In the genomic region with DNA sequence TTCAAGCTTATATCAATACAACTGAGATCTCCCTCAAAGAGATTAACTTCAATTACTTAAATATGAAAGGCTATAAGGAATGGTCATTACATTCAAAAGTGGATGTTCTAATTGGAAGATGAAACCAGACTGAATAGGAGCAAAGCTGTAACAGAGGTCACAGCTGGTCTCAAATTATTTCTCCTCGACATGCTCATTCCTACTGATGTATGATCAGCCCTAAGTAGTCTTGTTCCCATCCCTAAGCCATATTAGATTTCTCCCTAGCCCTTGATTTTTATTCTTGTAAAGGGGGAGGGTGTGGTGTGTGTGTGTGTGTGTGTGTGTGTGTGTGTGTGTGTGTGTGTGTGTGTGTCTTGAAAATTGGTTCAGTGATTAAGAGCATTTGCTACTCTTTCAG, we compare ENCODE assay signal across 19 mouse cellular contexts.
DNase-seq lines count a peak whose midpoint lies in the region; ATAC-seq and TF ChIP-seq lines count a peak whose summit lies in the region.
"Had no signal": no experiment of that assay in that cellular context is flagged by ENCODE, and none has a peak within 500 bp of the region (broad histone marks: within the 10 kb centered on the region; RNA-seq: fewer than 3 reads in every experiment).

No protein-coding gene starts in this region.

- H3K4me3 ChIP-seq in intestine, embryonic 14.5 days (ENCODE audit: low read depth, low read length): no peak overlapping the region
- H3K4me3 ChIP-seq in intestine, postnatal 0 days (ENCODE audit: low read depth, low read length): no peak overlapping the region
- H3K4me3 ChIP-seq in midbrain, embryonic 11.5 days (ENCODE audit: low read depth, low read length): no peak overlapping the region
- H3K4me3 ChIP-seq in midbrain, embryonic 15.5 days: no peak overlapping the region
- no peak overlapping the region for H3K4me3 ChIP-seq in neural tube, embryonic 14.5 days (ENCODE audit: low read depth, low read length)
- H3K4me3 ChIP-seq: embryonic facial prominence, embryonic 13.5 days; forebrain, embryonic 15.5 days; heart, embryonic 10.5 days; hindbrain, embryonic 12.5 days had no signal

- no peaks in the 10 kb centered on the region for H3K27me3 ChIP-seq in intestine, embryonic 14.5 days (replicated peaks; ENCODE audit: control insufficient read depth, insufficient read depth, low read length)
- no peaks in the 10 kb centered on the region for H3K27me3 ChIP-seq in intestine, postnatal 0 days (replicated peaks; ENCODE audit: control insufficient read depth, insufficient read depth, low read length)
- H3K27me3 ChIP-seq in midbrain, embryonic 11.5 days (ENCODE audit: control insufficient read depth, insufficient read depth, low read length): no peaks in the 10 kb centered on the region
- H3K27me3 ChIP-seq in midbrain, embryonic 15.5 days (replicated peaks): no peaks in the 10 kb centered on the region
- H3K27me3 ChIP-seq in neural tube, embryonic 14.5 days (ENCODE audit: control insufficient read depth, insufficient read depth, low read length): no peaks in the 10 kb centered on the region
- H3K27me3 ChIP-seq: embryonic facial prominence, embryonic 13.5 days; forebrain, embryonic 15.5 days; hindbrain, embryonic 12.5 days had no signal

- 63% methylated on average over 1 of the region's 1 CpGs for WGBS in intestine, embryonic 14.5 days
- WGBS in intestine, postnatal 0 days: 79% methylated on average over 1 of the region's 1 CpGs
- WGBS in midbrain, embryonic 11.5 days: 48% methylated on average over 1 of the region's 1 CpGs
- 23% methylated on average over 1 of the region's 1 CpGs for WGBS in midbrain, embryonic 15.5 days
- 50% methylated on average over 1 of the region's 1 CpGs for WGBS in neural tube, embryonic 14.5 days

- H3K36me3 ChIP-seq in intestine, embryonic 14.5 days (ENCODE audit: control insufficient read depth, insufficient read depth, low read length): no peaks in the 10 kb centered on the region
- H3K36me3 ChIP-seq in intestine, postnatal 0 days (ENCODE audit: control insufficient read depth, insufficient read depth): no peaks in the 10 kb centered on the region
- H3K36me3 ChIP-seq in midbrain, embryonic 11.5 days (ENCODE audit: control insufficient read depth, insufficient read depth, low read length): no peaks in the 10 kb centered on the region
- H3K36me3 ChIP-seq in midbrain, embryonic 15.5 days (replicated peaks): no peaks in the 10 kb centered on the region
- H3K36me3 ChIP-seq in neural tube, embryonic 14.5 days (ENCODE audit: control insufficient read depth, insufficient read depth, low read length): no peaks in the 10 kb centered on the region
- H3K36me3 ChIP-seq: embryonic facial prominence, embryonic 13.5 days; forebrain, embryonic 15.5 days; heart, embryonic 10.5 days; hindbrain, embryonic 12.5 days had no signal

- H3K9ac ChIP-seq in intestine, embryonic 14.5 days (ENCODE audit: low read length): no peak overlapping the region
- H3K9ac ChIP-seq in intestine, postnatal 0 days (ENCODE audit: low read depth, low read length): no peak overlapping the region
- no peak overlapping the region for H3K9ac ChIP-seq in midbrain, embryonic 11.5 days (ENCODE audit: low read length)
- no peak overlapping the region for H3K9ac ChIP-seq in midbrain, embryonic 15.5 days
- H3K9ac ChIP-seq in neural tube, embryonic 14.5 days (replicated peaks; ENCODE audit: low read depth, low read length): no peak overlapping the region
- H3K9ac ChIP-seq: embryonic facial prominence, embryonic 13.5 days; forebrain, embryonic 15.5 days; hindbrain, embryonic 12.5 days had no signal

- no peak for TF ChIP-seq CTCF in intestine, postnatal 0 days (IDR thresholded peaks at IDR 0.05; ENCODE audit: low read depth)

- H3K4me2 ChIP-seq in intestine, embryonic 14.5 days (ENCODE audit: low read length): no peak overlapping the region
- no peak overlapping the region for H3K4me2 ChIP-seq in intestine, postnatal 0 days (replicated peaks; ENCODE audit: low read depth)
- H3K4me2 ChIP-seq in midbrain, embryonic 11.5 days: no peak overlapping the region
- H3K4me2 ChIP-seq in midbrain, embryonic 15.5 days: no peak overlapping the region
- H3K4me2 ChIP-seq in neural tube, embryonic 14.5 days (ENCODE audit: low read depth, low read length): no peak overlapping the region
- H3K4me2 ChIP-seq: embryonic facial prominence, embryonic 13.5 days; forebrain, embryonic 15.5 days; hindbrain, embryonic 12.5 days had no signal

- 0 out of 2 replicates have a peak, but pooled peaks have one; percentile 40 for ATAC-seq in intestine, embryonic 14.5 days (replicated peaks; ENCODE audit: low FRiP score, low TSS enrichment, low read depth)
- ATAC-seq in intestine, postnatal 0 days: no peak
- ATAC-seq in midbrain, embryonic 11.5 days (ENCODE audit: low FRiP score): 0 out of 2 replicates have a peak, but pooled peaks have one; percentile 50
- no peak for ATAC-seq in midbrain, embryonic 15.5 days (replicated peaks)
- peak; percentile 67; the same call in 1 of the 2 replicates for ATAC-seq in neural tube, embryonic 14.5 days (ENCODE audit: low read depth)
- ATAC-seq: forebrain, embryonic 15.5 days had no signal

- H3K9me3 ChIP-seq in intestine, embryonic 14.5 days (ENCODE audit: control insufficient read depth, low read length): no peaks in the 10 kb centered on the region
- no peaks in the 10 kb centered on the region for H3K9me3 ChIP-seq in intestine, postnatal 0 days (ENCODE audit: control insufficient read depth)
- H3K9me3 ChIP-seq in midbrain, embryonic 11.5 days (ENCODE audit: control insufficient read depth, low read length): no peaks in the 10 kb centered on the region
- H3K9me3 ChIP-seq in midbrain, embryonic 15.5 days: no peaks in the 10 kb centered on the region
- no peaks in the 10 kb centered on the region for H3K9me3 ChIP-seq in neural tube, embryonic 14.5 days (ENCODE audit: control insufficient read depth, low read length)
- H3K9me3 ChIP-seq: embryonic facial prominence, embryonic 13.5 days; forebrain, embryonic 15.5 days; heart, embryonic 10.5 days; hindbrain, embryonic 12.5 days had no signal

- no peaks in the 10 kb centered on the region for H3K4me1 ChIP-seq in intestine, embryonic 14.5 days (replicated peaks; ENCODE audit: control insufficient read depth, insufficient read depth, low read length)
- no peaks in the 10 kb centered on the region for H3K4me1 ChIP-seq in intestine, postnatal 0 days (replicated peaks; ENCODE audit: control insufficient read depth, insufficient read depth, low read length)
- H3K4me1 ChIP-seq in midbrain, embryonic 11.5 days (ENCODE audit: control insufficient read depth, insufficient read depth, low read length): no peaks in the 10 kb centered on the region
- no peaks in the 10 kb centered on the region for H3K4me1 ChIP-seq in midbrain, embryonic 15.5 days
- H3K4me1 ChIP-seq in neural tube, embryonic 14.5 days (ENCODE audit: control insufficient read depth, insufficient read depth, low read length): no peaks in the 10 kb centered on the region
- H3K4me1 ChIP-seq: embryonic facial prominence, embryonic 13.5 days; forebrain, embryonic 15.5 days; heart, embryonic 10.5 days; hindbrain, embryonic 12.5 days had no signal

- DNase-seq in intestine, embryonic 14.5 days (ENCODE audit: low spot score): no peak
- DNase-seq in midbrain, embryonic 11.5 days (ENCODE audit: low spot score, missing footprints): no peak
- DNase-seq in retina, embryonic 14.5 days (ENCODE audit: low spot score): peak; percentile 9
- no peak for DNase-seq in cerebellum, adult 9-10 months
- DNase-seq: adrenal gland, adult 2 months; adrenal gland, postnatal 25 days; cerebellum, adult 8-10 months; cerebellum, postnatal 25 days; gastrocnemius, postnatal 10 days; heart, adult 18-20 months; heart, postnatal 10 days; heart, postnatal 4 days had no signal

- no peak overlapping the region for H3K27ac ChIP-seq in intestine, embryonic 14.5 days (ENCODE audit: low read depth)
- H3K27ac ChIP-seq in intestine, postnatal 0 days (ENCODE audit: low read depth, low read length): no peak overlapping the region
- H3K27ac ChIP-seq in midbrain, embryonic 11.5 days (ENCODE audit: low read depth, low read length): no peak overlapping the region
- no peak overlapping the region for H3K27ac ChIP-seq in midbrain, embryonic 15.5 days
- no peak overlapping the region for H3K27ac ChIP-seq in neural tube, embryonic 14.5 days (ENCODE audit: low read depth, low read length)
- H3K27ac ChIP-seq: embryonic facial prominence, embryonic 13.5 days; forebrain, embryonic 15.5 days; heart, embryonic 10.5 days; hindbrain, embryonic 12.5 days had no signal

Comparison
In these comparisons a context has a peak if more than half of its experiments do, and no peak if none do; other contexts are left out.
1. ATAC-seq: peak in intestine, embryonic 14.5 days (single experiment), midbrain, embryonic 11.5 days (single experiment) and neural tube, embryonic 14.5 days (single experiment); none in intestine, postnatal 0 days (single experiment) and midbrain, embryonic 15.5 days (single experiment).